Mouse (Mus musculus) CD4-positive, CD25-positive, alpha-beta regulatory T cell, adult 4 months (primary cell): ENCODE data around the gene Herc2. TPM values are rescaled to one million over a fixed set of nuclear protein-coding genes. Genes with fewer than 3 reads are reported as not detected.

Source experiments
- ATAC-seq: one replicate; pipeline ENCODE4 v1.8.0; 2017
- polyA plus RNA-seq, 2 experiments: library from polyadenylated mRNA; unstranded; fragments of 100-300 nt; shearing (Covaris generic); gene quantifications; one replicate each; pipeline ENCODE4 v1.2.1; 2017

Gene Herc2
- polyA plus RNA-seq, 2 experiments from 2014 or later, result 19.9 to 36.6 TPM

DNA sequence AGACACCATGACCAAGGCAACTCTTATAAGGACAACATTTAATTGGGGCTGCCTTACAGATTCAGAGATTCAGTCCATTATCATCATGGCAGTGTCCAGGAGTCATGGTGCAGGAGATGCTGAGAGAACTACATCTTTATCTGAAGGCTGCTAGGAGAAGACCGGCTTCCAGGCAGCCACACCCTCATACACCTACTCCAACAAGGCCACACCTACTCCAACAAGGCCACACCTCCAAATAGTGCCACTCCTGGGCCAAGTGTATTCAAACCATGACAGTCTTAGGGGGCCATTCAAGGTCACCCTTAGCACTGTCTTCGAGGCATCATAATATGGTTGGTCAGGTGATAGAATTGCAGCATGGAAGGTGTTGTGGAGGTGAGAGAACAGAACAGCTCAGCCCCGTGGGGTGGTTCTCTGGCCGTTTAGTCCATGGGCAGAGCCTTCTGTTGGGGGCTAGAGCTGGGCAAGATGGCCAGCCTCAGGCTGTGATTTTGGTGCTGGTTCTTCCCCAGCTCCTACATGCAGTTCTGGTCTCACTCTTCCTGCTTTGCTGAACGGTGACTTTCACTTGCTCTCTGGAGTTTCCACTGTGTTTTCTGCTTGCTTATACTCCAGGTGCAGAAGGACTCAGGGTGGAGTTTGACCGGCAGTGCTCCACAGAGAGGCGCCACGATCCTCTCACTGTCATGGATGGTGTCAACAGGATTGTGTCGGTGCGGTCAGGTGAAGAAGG lies 151.7 kb downstream of the Herc2 start:
- no peak for ATAC-seq

DNA sequence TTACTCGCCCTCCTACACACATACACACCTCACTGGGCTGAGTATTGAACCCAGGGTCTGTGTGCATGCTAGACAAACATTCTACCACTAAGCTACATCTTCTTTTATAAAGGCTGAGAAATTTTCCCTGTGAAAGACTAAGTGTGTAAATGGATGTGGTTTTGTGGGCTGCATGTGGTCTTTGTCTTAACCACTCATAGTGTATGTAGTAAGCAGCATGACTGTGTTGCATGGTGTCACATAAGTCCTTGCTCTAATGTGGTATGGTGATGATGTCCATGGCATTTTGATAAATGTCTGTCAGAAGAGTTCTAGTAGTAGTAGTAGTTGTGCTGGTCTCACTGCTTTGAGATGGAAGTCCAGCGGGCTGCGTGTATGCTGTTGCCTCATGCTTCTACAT lies 152.8 kb downstream of the Herc2 start:
- ATAC-seq, result no peak

DNA sequence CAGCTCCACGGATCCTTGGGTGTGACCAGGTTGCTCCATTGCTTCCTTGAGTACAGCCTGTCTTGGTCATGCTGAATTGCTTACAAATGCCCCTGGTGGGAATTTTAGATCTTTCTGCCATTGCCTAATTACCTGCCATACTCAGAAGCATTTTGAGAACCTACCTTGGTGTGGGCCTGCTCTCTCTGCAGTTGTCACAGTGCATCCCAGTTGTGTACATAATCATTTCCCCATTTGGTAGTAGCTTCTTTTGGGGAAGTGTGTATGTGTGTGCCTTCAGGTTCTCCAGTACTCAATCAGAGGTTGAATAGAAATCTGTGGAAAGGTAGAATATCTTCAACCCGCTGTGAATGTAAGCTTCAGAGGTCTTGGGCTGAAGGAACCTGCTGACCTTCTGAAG lies 153.3 kb downstream of the Herc2 start:
- ATAC-seq, result no peak

DNA sequence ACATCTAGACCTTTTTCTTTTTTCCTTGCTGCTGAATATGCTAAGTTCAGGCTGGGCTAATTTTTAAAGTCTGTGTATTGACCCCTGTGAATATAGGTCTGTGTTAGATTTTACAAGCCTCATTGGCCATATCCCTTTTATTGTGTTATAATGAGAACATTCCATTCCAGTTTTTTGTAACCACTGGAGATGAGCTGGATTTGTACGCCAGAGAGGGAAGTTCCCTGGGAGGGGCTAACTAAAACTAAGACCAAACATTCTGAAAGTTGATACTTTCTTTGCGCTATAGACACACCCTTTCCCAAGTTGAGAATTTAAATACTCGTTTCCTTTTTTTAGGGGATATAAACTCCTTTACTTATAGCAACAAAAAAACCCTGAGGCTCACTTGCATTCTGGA lies 154.9 kb downstream of the Herc2 start:
- no peak for ATAC-seq

DNA sequence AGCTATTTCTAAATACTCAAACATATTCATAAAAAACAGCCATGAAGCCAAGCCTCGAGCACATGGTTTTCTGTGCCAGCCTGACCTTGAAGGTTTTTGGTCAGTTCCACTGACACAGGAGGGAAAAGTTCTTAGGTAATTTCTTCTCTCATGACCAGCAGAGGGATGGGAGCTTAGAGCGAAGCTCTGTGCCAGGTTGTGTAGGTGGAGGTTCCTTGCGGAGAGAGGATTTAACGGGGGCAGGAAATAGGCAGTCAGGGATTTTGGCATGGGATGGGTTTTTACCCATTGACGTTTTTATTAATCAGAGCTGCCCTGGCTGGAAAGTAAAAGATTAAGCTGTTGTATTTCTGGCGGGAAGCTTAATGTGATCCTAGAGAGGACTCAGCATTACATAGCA lies 170.8 kb downstream of the Herc2 start:
- no peak for ATAC-seq

DNA sequence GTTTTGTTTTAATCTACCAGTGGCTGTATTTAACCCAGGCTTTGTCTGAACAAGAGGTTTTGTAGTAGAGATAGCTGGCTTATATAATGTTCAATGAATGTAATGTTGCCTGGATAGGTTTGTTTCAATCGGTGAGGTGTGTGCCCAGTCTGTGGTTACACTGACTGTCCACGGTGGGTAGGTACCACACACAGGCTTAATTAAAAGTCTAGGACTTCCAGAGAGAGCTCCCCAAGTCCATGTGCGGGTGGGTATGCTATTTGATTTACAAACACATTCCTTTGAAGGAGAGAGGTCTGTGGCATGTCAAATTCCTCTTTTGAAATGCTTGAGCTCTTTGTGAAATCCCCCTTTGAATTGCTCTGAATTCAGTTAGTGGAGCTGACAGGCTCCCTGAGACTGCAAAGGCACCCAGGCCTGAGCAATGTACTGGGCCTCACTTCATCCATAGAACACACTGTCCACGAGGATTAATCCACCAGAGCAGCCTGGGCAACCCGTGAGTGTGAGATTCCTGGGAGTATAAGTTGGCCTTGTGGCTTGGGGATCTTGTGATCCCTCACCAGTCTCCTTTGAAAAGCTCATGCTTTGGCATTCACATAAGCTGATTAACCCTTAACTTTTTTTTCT lies 185.9 kb downstream of the Herc2 start:
- ATAC-seq, result no peak

DNA sequence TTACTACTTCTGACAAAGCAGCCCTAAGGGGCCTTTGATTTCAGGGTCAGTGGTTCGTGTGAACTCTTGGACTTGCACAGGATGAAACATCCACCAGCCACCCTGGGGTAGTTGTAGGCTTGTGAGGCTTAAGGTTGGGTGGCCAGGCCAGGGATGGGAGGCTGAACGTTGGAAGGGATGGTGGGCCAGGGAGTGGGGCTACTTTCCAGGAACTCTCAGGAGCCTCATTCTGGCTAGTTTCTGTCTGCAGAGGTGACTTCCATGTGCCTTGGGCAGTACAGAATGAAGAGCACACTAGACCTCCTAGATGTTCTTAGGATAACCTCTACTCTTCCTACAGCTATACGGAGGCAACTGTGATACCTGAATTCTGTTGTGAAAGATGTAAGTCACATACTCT lies 186.6 kb downstream of the Herc2 start:
- ATAC-seq, result no peak

DNA sequence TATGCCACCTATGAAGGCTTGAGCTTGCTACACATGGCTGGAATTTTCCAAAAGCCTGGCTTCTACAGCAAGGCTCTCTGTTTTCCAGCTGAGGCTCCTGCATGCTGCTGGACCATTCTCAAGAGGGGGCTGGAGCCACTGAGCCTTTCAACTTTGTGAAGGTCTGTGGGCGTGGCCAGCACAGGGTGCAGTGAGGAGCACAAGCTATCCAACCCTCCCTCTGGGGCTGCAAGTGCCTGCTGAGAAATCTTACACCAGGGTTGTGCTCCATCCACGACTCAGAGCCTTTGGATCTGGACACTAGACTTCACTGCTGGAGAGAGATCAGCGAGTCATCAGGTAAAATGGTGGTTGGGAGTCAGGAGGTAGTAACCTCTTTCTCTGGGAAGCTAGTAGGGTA lies 189.5 kb downstream of the Herc2 start, which contains the start of gene Oca2:
Gene Oca2, plus strand, starts transcription at position 218 of the 400 bp plus-strand sequence.
- no peak for ATAC-seq

DNA sequence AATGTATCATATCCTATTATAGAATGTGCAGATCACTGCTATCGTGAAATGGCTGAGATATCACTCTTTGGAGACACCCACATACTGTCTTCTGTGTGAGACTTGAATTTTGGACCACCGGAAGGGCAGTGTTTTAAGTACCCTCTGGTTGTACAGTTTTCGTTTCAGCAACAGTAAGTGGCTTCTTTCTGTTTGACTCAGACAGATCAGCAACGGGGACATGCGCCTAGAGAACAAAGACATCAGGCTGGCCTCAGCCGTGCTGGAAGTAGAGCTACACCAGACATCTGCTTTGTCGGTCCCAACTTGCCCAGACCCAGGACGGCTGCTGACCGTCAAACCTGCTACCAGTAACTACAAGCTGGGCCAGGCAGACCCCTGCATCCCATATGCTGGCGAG lies 204.6 kb downstream of the Herc2 start:
- ATAC-seq, result no peak

DNA sequence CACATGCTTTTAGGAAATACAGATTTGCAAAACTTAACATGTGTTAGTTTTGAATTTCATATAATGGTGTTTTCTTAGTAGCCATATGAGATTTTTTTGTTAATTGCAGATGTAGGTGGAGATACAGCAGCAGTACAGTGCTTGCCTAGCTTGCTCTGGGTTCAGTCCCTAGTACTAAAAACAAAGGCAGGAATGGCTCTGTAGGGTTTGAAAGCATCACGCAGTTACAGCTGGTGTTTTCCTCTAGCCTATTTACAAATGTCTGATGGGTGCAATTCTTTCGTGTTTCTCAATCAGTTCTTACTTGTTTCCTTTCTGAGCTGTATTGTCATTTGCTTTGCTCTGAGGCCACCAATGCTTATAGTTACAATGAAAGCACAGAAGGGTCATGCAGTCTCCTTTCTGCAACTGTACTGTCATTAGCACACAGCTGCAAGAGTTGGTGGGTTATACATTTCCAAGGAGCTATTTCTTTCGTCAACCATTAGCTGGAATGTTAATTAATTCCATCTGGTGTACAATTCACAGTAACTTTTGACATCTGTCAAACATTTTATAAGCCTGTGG lies 208.0 kb downstream of the Herc2 start:
- ATAC-seq, result no peak

DNA sequence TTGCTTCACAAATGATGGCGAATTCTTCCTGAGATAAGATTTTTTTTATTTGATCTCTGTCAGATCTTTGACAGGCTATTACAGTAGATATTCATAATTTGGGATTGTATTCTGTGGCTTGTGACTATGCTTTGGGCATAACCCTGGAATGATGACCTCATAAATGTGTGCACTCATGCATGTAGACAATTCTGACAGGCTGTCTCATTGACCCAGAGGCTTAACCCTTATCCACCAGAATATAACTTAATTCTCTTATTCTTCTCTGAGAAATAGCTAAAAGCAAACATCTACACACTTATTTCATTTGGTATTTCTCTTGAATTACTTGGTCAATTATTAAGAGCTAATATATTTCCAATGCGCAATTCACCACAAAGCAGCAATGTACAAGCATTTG lies 227.5 kb downstream of the Herc2 start:
- ATAC-seq, result no peak

Other genes starting within 250 kb of the Herc2 start
- 100 to 1,000 TPM in 1 of 2 experiments, 10 to 100 TPM in 1; 69.2 to 104 TPM for gene Cyfip1, start 208.5 kb upstream of the Herc2 start, polyA plus RNA-seq
- 10 to 100 TPM; 13.9 to 14.6 TPM for gene Nipa2, start 87.7 kb upstream of the Herc2 start, polyA plus RNA-seq
- not detected for gene Nipa1, start 30.2 kb upstream of the Herc2 start, polyA plus RNA-seq
- gene Oca2, start 189.6 kb downstream of the Herc2 start, polyA plus RNA-seq, result not detected